Mouse (Mus musculus) myocyte (in vitro differentiated cells): Measurements from ENCODE around the gene Larp4. TPM values are rescaled to one million over a fixed set of nuclear protein-coding genes. Genes with fewer than 3 reads are reported as not detected.

Source experiments
- H3K27me3 ChIP-seq: one replicate; pipeline ENCODE4 v1.6.1; 2011; ENCODE audit not compliant: control insufficient read depth, insufficient read depth, insufficient read length
- H3K36me3 ChIP-seq: one replicate; pipeline ENCODE4 v1.6.1; 2011; ENCODE audit not compliant: control insufficient read depth, insufficient read depth
- H3K4me2 ChIP-seq: one replicate; pipeline ENCODE4 v1.6.1; 2011; ENCODE audit warnings: low read depth, control low read depth
- H3K4me3 ChIP-seq: one replicate; pipeline ENCODE4 v1.5.1; 2011; ENCODE audit warnings: mild to moderate bottlenecking, control low read depth, moderate library complexity
- H3K79me2 ChIP-seq: one replicate; pipeline ENCODE4 v1.6.1; 2011; ENCODE audit not compliant: control insufficient read depth, insufficient read depth
- H3ac ChIP-seq: one replicate; pipeline ENCODE4 v1.6.1; 2011; ENCODE audit not compliant: control insufficient read depth, insufficient read length
- CEBPB ChIP-seq: IDR thresholded peaks from 2 replicates; pipeline ENCODE4 v1.6.1; 2011; ENCODE audit warnings: mild to moderate bottlenecking, moderate library complexity; ENCODE audit not compliant: poor library complexity, insufficient read depth, severe bottlenecking
- E2F4 ChIP-seq: IDR thresholded peaks from one replicate; pipeline ENCODE4 v1.6.1; 2011; ENCODE audit warnings: mild to moderate bottlenecking, control low read depth, moderate library complexity; ENCODE audit not compliant: insufficient read depth
- MAX ChIP-seq: IDR thresholded peaks from one replicate; pipeline ENCODE4 v1.6.1; 2011; ENCODE audit warnings: low read depth, mild to moderate bottlenecking, control low read depth
- MYOD1 ChIP-seq, 3 experiments: IDR thresholded peaks; one replicate each; pipeline ENCODE4 v1.6.1; 2011; ENCODE audit warnings: control low read depth in 2 of 3, low read depth in 2 of 3, mild to moderate bottlenecking in 2 of 3, moderate library complexity in 1 of 3; ENCODE audit not compliant: insufficient read length in 2 of 3, control insufficient read depth in 1 of 3
- MYOG ChIP-seq, 3 experiments: IDR thresholded peaks; one replicate each; pipeline ENCODE4 v1.6.1; 2011; ENCODE audit warnings: control low read depth in 2 of 3, low read depth in 2 of 3, mild to moderate bottlenecking in 2 of 3; ENCODE audit not compliant: insufficient read length in 2 of 3, control insufficient read depth in 1 of 3, insufficient read depth in 1 of 3
- POLR2A ChIP-seq: IDR thresholded peaks from one replicate; pipeline ENCODE4 v1.6.1; 2011; ENCODE audit warnings: low read depth, mild to moderate bottlenecking, control low read depth, moderate library complexity; ENCODE audit not compliant: insufficient read length
- POLR2AphosphoS2 ChIP-seq: IDR thresholded peaks from one replicate; pipeline ENCODE4 v1.6.1; 2011; ENCODE audit warnings: low read depth, control low read depth; ENCODE audit not compliant: insufficient read length
- REST ChIP-seq: IDR thresholded peaks from one replicate; pipeline ENCODE4 v1.6.1; 2011; ENCODE audit warnings: mild to moderate bottlenecking, control low read depth, moderate library complexity; ENCODE audit not compliant: insufficient read depth, insufficient read length
- SRF ChIP-seq: IDR thresholded peaks from one replicate; pipeline ENCODE4 v1.6.1; 2011; ENCODE audit warnings: low read depth; ENCODE audit not compliant: control insufficient read depth, insufficient read length
- TCF12 ChIP-seq: IDR thresholded peaks from one replicate; pipeline ENCODE4 v1.6.1; 2011; ENCODE audit warnings: mild to moderate bottlenecking, control low read depth; ENCODE audit not compliant: poor library complexity, insufficient read depth, severe bottlenecking
- TCF3 ChIP-seq: IDR thresholded peaks from one replicate; pipeline ENCODE4 v1.6.1; 2011; ENCODE audit warnings: low read depth, control low read depth; ENCODE audit not compliant: insufficient read length
- USF1 ChIP-seq: IDR thresholded peaks from one replicate; pipeline ENCODE4 v1.6.1; 2011; ENCODE audit warnings: low read depth, mild to moderate bottlenecking, control low read depth, moderate library complexity
- polyA plus RNA-seq: library from polyadenylated mRNA; unstranded; fragments of >200 nt; fragmentation: generic; extraction: Trizol; gene quantifications from one replicate; pipeline ENCODE4 v1.2.1, GENCODE M21; 2012; ENCODE audit warnings: missing spikeins

The Larp4 gene
- polyA plus RNA-seq, 1 experiment, result 15.9 TPM

GRCm38 (mm10) chr15:100049496-100050087 is 79.7 kb downstream of the Larp4 start:
- no peak overlapping the region for H3K4me2 ChIP-seq
- H3K27me3 ChIP-seq, result no peaks in the 10 kb centered on the region
- no peak overlapping the region for H3ac ChIP-seq
- H3K4me3 ChIP-seq, result no peak overlapping the region
- TF ChIP-seq POLR2A, result no peak
- TF ChIP-seq CEBPB, result no peak
- TF ChIP-seq REST, result no peak
- no peak for TF ChIP-seq TCF3
- no peak for TF ChIP-seq POLR2AphosphoS2
- TF ChIP-seq USF1, result no peak
- no peak for TF ChIP-seq E2F4
- no peak for TF ChIP-seq MAX
- TF ChIP-seq TCF12, result no peak
- no peak for TF ChIP-seq SRF
- TF ChIP-seq MYOD1 (IDR thresholded peaks at IDR 0.05; ENCODE audit: control insufficient read depth in 1 of 3, insufficient read length in 2 of 3, low read depth in 2 of 3), result no peak
- TF ChIP-seq MYOG (IDR thresholded peaks at IDR 0.05; ENCODE audit: control insufficient read depth in 1 of 3, insufficient read depth in 1 of 3, insufficient read length in 2 of 3, low read depth in 2 of 3), result no peak
- H3K36me3 ChIP-seq, result no peaks in the 10 kb centered on the region
- peaks cover 38% of the 10 kb centered on the region for H3K79me2 ChIP-seq

GRCm38 (mm10) chr15:100050940-100051339 is 81.1 kb downstream of the Larp4 start:
- Histone ChIP-seq H3K36me3 (no peaks in the 10 kb centered on the region), H3K4me2 (no peak overlapping the region), H3ac (no peak overlapping the region), H3K79me2 (peaks cover 43% of the 10 kb centered on the region), H3K4me3 (no peak overlapping the region), H3K27me3 (no peaks in the 10 kb centered on the region)
- TF ChIP-seq POLR2AphosphoS2, result no peak

- H3K36me3 ChIP-seq, result no peaks in the 10 kb centered on the region
- H3ac ChIP-seq, result no peak overlapping the region
- H3K4me2 ChIP-seq, result no peak overlapping the region
- H3K4me3 ChIP-seq, result no peak overlapping the region
- peaks cover 34% of the 10 kb centered on the region for H3K79me2 ChIP-seq
- no peaks in the 10 kb centered on the region for H3K27me3 ChIP-seq
- TF ChIP-seq CEBPB, result no peak
- no peak for TF ChIP-seq TCF3
- TF ChIP-seq USF1, result no peak
- no peak for TF ChIP-seq SRF
- no peak for TF ChIP-seq E2F4
- no peak for TF ChIP-seq POLR2A
- TF ChIP-seq MYOD1 (IDR thresholded peaks at IDR 0.05; ENCODE audit: control insufficient read depth in 1 of 3, insufficient read length in 2 of 3, low read depth in 2 of 3), result no peak
- no peak for TF ChIP-seq POLR2AphosphoS2
- TF ChIP-seq REST, result no peak
- TF ChIP-seq MYOG (IDR thresholded peaks at IDR 0.05; ENCODE audit: control insufficient read depth in 1 of 3, insufficient read depth in 1 of 3, insufficient read length in 2 of 3, low read depth in 2 of 3), result no peak
- TF ChIP-seq MAX, result no peak
- TF ChIP-seq TCF12, result no peak
These were observed 82.9 kb downstream of the Larp4 start for GRCm38 (mm10) chr15:100052726-100053125.

GRCm38 (mm10) chr15:100056397-100056908 is 86.6 kb downstream of the Larp4 start:
- Histone ChIP-seq H3K27me3 (no peaks in the 10 kb centered on the region), H3K36me3 (no peaks in the 10 kb centered on the region), H3K4me2 (no peak overlapping the region), H3K4me3 (no peak overlapping the region), H3K79me2 (peaks cover 16% of the 10 kb centered on the region), H3ac (no peak overlapping the region)
- no peak for TF ChIP-seq MAX
- TF ChIP-seq E2F4, result no peak
- no peak for TF ChIP-seq MYOG (IDR thresholded peaks at IDR 0.05; ENCODE audit: control insufficient read depth in 1 of 3, insufficient read depth in 1 of 3, insufficient read length in 2 of 3, low read depth in 2 of 3)
- no peak for TF ChIP-seq USF1
- TF ChIP-seq TCF12, result no peak
- no peak for TF ChIP-seq POLR2A
- no peak for TF ChIP-seq SRF
- no peak for TF ChIP-seq TCF3
- TF ChIP-seq MYOD1 (IDR thresholded peaks at IDR 0.05; ENCODE audit: control insufficient read depth in 1 of 3, insufficient read length in 2 of 3, low read depth in 2 of 3), result no peak
- TF ChIP-seq CEBPB, result no peak
- no peak for TF ChIP-seq POLR2AphosphoS2
- TF ChIP-seq REST, result no peak

- Histone ChIP-seq H3K27me3 (no peaks in the 10 kb centered on the region), H3K79me2 (peaks cover 13% of the 10 kb centered on the region), H3K4me2 (no peak overlapping the region), H3K36me3 (no peaks in the 10 kb centered on the region), H3K4me3 (no peak overlapping the region), H3ac (no peak overlapping the region)
- TF ChIP-seq MYOG (IDR thresholded peaks at IDR 0.05; ENCODE audit: control insufficient read depth in 1 of 3, insufficient read depth in 1 of 3, insufficient read length in 2 of 3, low read depth in 2 of 3) (no peak), MAX (no peak), SRF (no peak), POLR2AphosphoS2 (no peak), TCF12 (no peak), REST (no peak), USF1 (no peak), E2F4 (no peak), MYOD1 (IDR thresholded peaks at IDR 0.05; ENCODE audit: control insufficient read depth in 1 of 3, insufficient read length in 2 of 3, low read depth in 2 of 3) (no peak), TCF3 (no peak), CEBPB (no peak), POLR2A (no peak)
These were observed 87.8 kb downstream of the Larp4 start for GRCm38 (mm10) chr15:100057698-100058097.
